Mouse (Mus musculus): Measurements from ENCODE around the gene Gm20821. TPM values are rescaled to one million over a fixed set of nuclear protein-coding genes. Genes with fewer than 3 reads are reported as not detected.

Gm20821 gene
- polyA plus RNA-seq (2012; fragmentation: generic; extraction: Trizol) = not detected

DNA sequence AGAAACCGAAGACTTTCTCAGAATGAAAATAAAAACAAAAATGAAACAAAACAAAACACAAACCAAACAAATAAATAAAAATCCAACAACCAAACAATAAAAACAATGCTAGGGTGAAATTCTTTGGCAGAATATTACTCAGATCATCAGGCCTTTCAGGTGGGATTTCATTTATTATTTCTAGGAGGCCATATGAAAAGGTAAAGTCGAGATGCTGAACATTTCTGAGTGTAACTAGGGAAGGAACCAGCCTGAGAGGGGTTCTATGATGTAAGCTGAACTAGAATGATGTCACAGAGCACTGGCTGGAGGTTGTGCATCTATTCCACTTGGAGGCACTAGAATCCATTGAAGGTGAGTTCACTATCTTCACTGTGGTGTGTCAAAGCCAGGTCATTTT lies at the start of gene Gm20821:
Gene Gm20821, plus strand, starts transcription at position 301 of the 400 bp plus-strand sequence.

All from C3H10T1/2 (cell line).